Mouse (Mus musculus): ENCODE data around the gene Rasgef1c. TPM values are rescaled to one million over a fixed set of nuclear protein-coding genes. Genes with fewer than 3 reads are reported as not detected.
A peak's percentile ranks its signal among the peaks of the same experiment; 100 is the strongest.

The Rasgef1c gene
- polyA plus RNA-seq, 1 experiment: not detected

- no peaks in the 10 kb centered on the region for H3K4me1 ChIP-seq (ENCODE audit: control insufficient read depth, insufficient read depth, low read length)
- no peak overlapping the region for H3K27ac ChIP-seq (ENCODE audit: insufficient read depth, low read length)
- no peak for TF ChIP-seq CTCF (IDR thresholded peaks at IDR 0.05; ENCODE audit: borderline replicate concordance, insufficient read depth, low read length)
- no peak for TF ChIP-seq POLR2A (IDR thresholded peaks at IDR 0.05; ENCODE audit: low read depth, low read length)
- no peak overlapping the region for H3K4me3 ChIP-seq (ENCODE audit: insufficient read depth, low read length)
Observed at GRCm38 (mm10) chr11:50008231-50008630, 106.6 kb downstream of the Rasgef1c start.

- H3K4me3 ChIP-seq (ENCODE audit: insufficient read depth, low read length): no peak overlapping the region
- no peak overlapping the region for H3K27ac ChIP-seq (ENCODE audit: insufficient read depth, low read length)
- no peaks in the 10 kb centered on the region for H3K4me1 ChIP-seq (ENCODE audit: control insufficient read depth, insufficient read depth, low read length)
- TF ChIP-seq CTCF (IDR thresholded peaks at IDR 0.05; ENCODE audit: borderline replicate concordance, insufficient read depth, low read length): no peak
- TF ChIP-seq POLR2A (IDR thresholded peaks at IDR 0.05; ENCODE audit: low read depth, low read length): no peak
Observed at GRCm38 (mm10) chr11:50013016-50013415, 111.4 kb downstream of the Rasgef1c start.

GRCm38 (mm10) chr11:50016503-50016902 is 114.9 kb downstream of the Rasgef1c start:
- TF ChIP-seq POLR2A (IDR thresholded peaks at IDR 0.05; ENCODE audit: low read depth, low read length): no peak
- TF ChIP-seq CTCF (IDR thresholded peaks at IDR 0.05; ENCODE audit: borderline replicate concordance, insufficient read depth, low read length): no peak
- H3K27ac ChIP-seq (ENCODE audit: insufficient read depth, low read length): no peak overlapping the region
- H3K4me3 ChIP-seq (ENCODE audit: insufficient read depth, low read length): no peak overlapping the region
- H3K4me1 ChIP-seq (ENCODE audit: control insufficient read depth, insufficient read depth, low read length): no peaks in the 10 kb centered on the region

GRCm38 (mm10) chr11:50017511-50017910 is 115.9 kb downstream of the Rasgef1c start:
- no peak for TF ChIP-seq POLR2A (IDR thresholded peaks at IDR 0.05; ENCODE audit: low read depth, low read length)
- TF ChIP-seq CTCF (IDR thresholded peaks at IDR 0.05; ENCODE audit: borderline replicate concordance, insufficient read depth, low read length): no peak
- H3K4me1 ChIP-seq (ENCODE audit: control insufficient read depth, insufficient read depth, low read length): no peaks in the 10 kb centered on the region
- H3K27ac ChIP-seq (ENCODE audit: insufficient read depth, low read length): no peak overlapping the region
- no peak overlapping the region for H3K4me3 ChIP-seq (ENCODE audit: insufficient read depth, low read length)

- TF ChIP-seq POLR2A (IDR thresholded peaks at IDR 0.05; ENCODE audit: low read depth, low read length) (no peak), CTCF (IDR thresholded peaks at IDR 0.05; ENCODE audit: borderline replicate concordance, insufficient read depth, low read length) (no peak)
- no peak overlapping the region for H3K4me3 ChIP-seq (ENCODE audit: insufficient read depth, low read length)
- no peak overlapping the region for H3K27ac ChIP-seq (ENCODE audit: insufficient read depth, low read length)
- no peaks in the 10 kb centered on the region for H3K4me1 ChIP-seq (ENCODE audit: control insufficient read depth, insufficient read depth, low read length)
Observed at GRCm38 (mm10) chr11:50018848-50019247, 117.2 kb downstream of the Rasgef1c start.

- no peak overlapping the region for H3K27ac ChIP-seq (ENCODE audit: insufficient read depth, low read length)
- TF ChIP-seq POLR2A (IDR thresholded peaks at IDR 0.05; ENCODE audit: low read depth, low read length) (no peak), CTCF (IDR thresholded peaks at IDR 0.05; ENCODE audit: borderline replicate concordance, insufficient read depth, low read length) (no peak)
- H3K4me3 ChIP-seq (ENCODE audit: insufficient read depth, low read length): no peak overlapping the region
- H3K4me1 ChIP-seq (ENCODE audit: control insufficient read depth, insufficient read depth, low read length): no peaks in the 10 kb centered on the region
Observed at GRCm38 (mm10) chr11:50022085-50022484, 120.5 kb downstream of the Rasgef1c start.

GRCm38 (mm10) chr11:50024445-50024832 is 122.8 kb downstream of the Rasgef1c start:
- Histone ChIP-seq H3K4me3 (ENCODE audit: insufficient read depth, low read length) (no peak overlapping the region), H3K27ac (ENCODE audit: insufficient read depth, low read length) (no peak overlapping the region), H3K4me1 (ENCODE audit: control insufficient read depth, insufficient read depth, low read length) (no peaks in the 10 kb centered on the region)
- TF ChIP-seq CTCF (IDR thresholded peaks at IDR 0.05; ENCODE audit: borderline replicate concordance, insufficient read depth, low read length) (no peak), POLR2A (IDR thresholded peaks at IDR 0.05; ENCODE audit: low read depth, low read length) (no peak)

- TF ChIP-seq CTCF (IDR thresholded peaks at IDR 0.05; ENCODE audit: borderline replicate concordance, insufficient read depth, low read length) (no peak), POLR2A (IDR thresholded peaks at IDR 0.05; ENCODE audit: low read depth, low read length) (peak; percentile 63)
- Histone ChIP-seq H3K27ac (ENCODE audit: insufficient read depth, low read length) (peak within 1 kb of the TSS; percentile 12; the same call in 1 of the 2 replicates), H3K4me1 (ENCODE audit: control insufficient read depth, insufficient read depth, low read length) (no peaks in the 10 kb centered on the region), H3K4me3 (ENCODE audit: insufficient read depth, low read length) (peak within 1 kb of the TSS; percentile 67)
Observed at GRCm38 (mm10) chr11:50024833-50025720, 123.4 kb downstream of the Rasgef1c start, which contains the start of gene Rnf130. Gene Rnf130 (plus strand): TSS chr11:50025346.

GRCm38 (mm10) chr11:50025721-50026520 is 124.3 kb downstream of the Rasgef1c start:
- Histone ChIP-seq H3K4me3 (ENCODE audit: insufficient read depth, low read length) (peak overlapping the region; percentile 67), H3K27ac (ENCODE audit: insufficient read depth, low read length) (no peak overlapping the region), H3K4me1 (ENCODE audit: control insufficient read depth, insufficient read depth, low read length) (no peaks in the 10 kb centered on the region)
- TF ChIP-seq CTCF (IDR thresholded peaks at IDR 0.05; ENCODE audit: borderline replicate concordance, insufficient read depth, low read length) (no peak), POLR2A (IDR thresholded peaks at IDR 0.05; ENCODE audit: low read depth, low read length) (no peak)
